In the genomic region with DNA sequence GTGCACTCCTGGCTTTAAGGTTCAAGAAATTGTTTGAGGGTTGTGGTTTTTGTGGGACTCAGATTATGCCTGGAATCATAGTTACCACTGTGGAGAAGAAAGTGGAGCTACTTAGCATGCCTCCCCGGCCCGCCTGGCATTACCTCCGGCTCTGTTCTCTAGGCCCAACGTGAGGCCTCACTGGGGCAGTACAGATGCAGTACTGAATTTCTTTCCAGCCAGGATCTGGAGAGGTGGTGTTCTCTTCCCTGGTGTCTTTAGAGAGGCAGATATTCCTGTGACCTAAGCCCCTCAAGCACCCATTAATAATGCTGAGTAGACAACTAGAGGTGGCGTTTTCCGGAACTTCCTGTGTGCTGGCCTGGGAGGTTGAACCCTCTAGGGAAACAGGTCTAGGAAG, we compare ENCODE assay signal across 7 mouse cellular contexts. TPM values are rescaled to one million over a fixed set of nuclear protein-coding genes. Genes with fewer than 3 reads are reported as not detected.
DNase-seq lines count a peak whose midpoint lies in the region; ATAC-seq and TF ChIP-seq lines count a peak whose summit lies in the region.

No protein-coding gene starts in this region.

- no peaks in the 10 kb centered on the region for H3K36me3 ChIP-seq in lung, postnatal 0 days (ENCODE audit: insufficient read depth, low read length)
- no peaks in the 10 kb centered on the region for H3K36me3 ChIP-seq in forebrain, embryonic 12.5 days (replicated peaks)
- no peaks in the 10 kb centered on the region for H3K36me3 ChIP-seq in liver, embryonic 12.5 days

- no peak for TF ChIP-seq CTCF in lung, postnatal 0 days (IDR thresholded peaks at IDR 0.05)

- H3K9ac ChIP-seq in lung, postnatal 0 days (replicated peaks; ENCODE audit: low read depth): 0 out of 2 replicates have a peak overlapping the region, but pooled peaks have one; percentile 79
- peak overlapping the region; percentile 81 for H3K9ac ChIP-seq in forebrain, embryonic 12.5 days
- peak overlapping the region; percentile 78; the same call in 1 of the 2 replicates for H3K9ac ChIP-seq in liver, embryonic 12.5 days

- H3K27ac ChIP-seq in lung, postnatal 0 days (ENCODE audit: low read length): peak overlapping the region; percentile 89
- H3K27ac ChIP-seq in forebrain, embryonic 12.5 days: no peak overlapping the region
- H3K27ac ChIP-seq in liver, embryonic 12.5 days: no peak overlapping the region

- peak overlapping the region; percentile 82 for H3K4me3 ChIP-seq in lung, postnatal 0 days (ENCODE audit: low read depth, low read length)
- H3K4me3 ChIP-seq in forebrain, embryonic 12.5 days (replicated peaks): peak overlapping the region; percentile 74
- peak overlapping the region; percentile 67 for H3K4me3 ChIP-seq in liver, embryonic 12.5 days

- H3K9me3 ChIP-seq in lung, postnatal 0 days (ENCODE audit: low read length): no peaks in the 10 kb centered on the region
- no peaks in the 10 kb centered on the region for H3K9me3 ChIP-seq in forebrain, embryonic 12.5 days
- H3K9me3 ChIP-seq in liver, embryonic 12.5 days (replicated peaks): no peaks in the 10 kb centered on the region

- H3K4me2 ChIP-seq in lung, postnatal 0 days (replicated peaks; ENCODE audit: low read depth, low read length): peak overlapping the region; percentile 90
- peak overlapping the region; percentile 91 for H3K4me2 ChIP-seq in forebrain, embryonic 12.5 days
- peak overlapping the region; percentile 100 for H3K4me2 ChIP-seq in liver, embryonic 12.5 days

- no peak for TF ChIP-seq EP300 in lung, postnatal 0 days (IDR thresholded peaks at IDR 0.05)

- peaks cover 10% of the 10 kb centered on the region; the same call in 1 of the 2 replicates for H3K4me1 ChIP-seq in lung, postnatal 0 days (ENCODE audit: insufficient read depth, low read depth, low read length)
- H3K4me1 ChIP-seq in forebrain, embryonic 12.5 days: peaks cover 14% of the 10 kb centered on the region
- peaks cover 67% of the 10 kb centered on the region for H3K4me1 ChIP-seq in liver, embryonic 12.5 days

- WGBS in lung, postnatal 0 days: 30% methylated on average over 6 of the region's 6 CpGs
- 28% methylated on average over 6 of the region's 6 CpGs for whole genome bisulfite sequencing in forebrain, embryonic 12.5 days
- 53% methylated on average over 6 of the region's 6 CpGs for WGBS in liver, embryonic 12.5 days (ENCODE audit: insufficient replicate concordance)

- no peaks in the 10 kb centered on the region for H3K27me3 ChIP-seq in lung, postnatal 0 days (replicated peaks; ENCODE audit: insufficient read depth, low read length)
- no peaks in the 10 kb centered on the region for H3K27me3 ChIP-seq in forebrain, embryonic 12.5 days
- peaks cover 38% of the 10 kb centered on the region for H3K27me3 ChIP-seq in liver, embryonic 12.5 days (replicated peaks)

- peak; percentile 46 for DNase-seq in lung, postnatal 0 days (ENCODE audit: low spot score)
- no peak for DNase-seq in lung, postnatal 25 days (ENCODE audit: low spot score)
- DNase-seq in frontal cortex, postnatal 25 days (ENCODE audit: low spot score in 2 of 2): no peak
- DNase-seq in right cerebral cortex, postnatal 4 days: no peak
- DNase-seq in thymus, postnatal 10 days (ENCODE audit: low spot score in 2 of 2): no peak

- ATAC-seq in lung, postnatal 0 days: no peak
- ATAC-seq in forebrain, embryonic 12.5 days (ENCODE audit: low FRiP score): no peak
- ATAC-seq in liver, embryonic 12.5 days: no peak

RNA-seq across cellular contexts. Expression of a gene that starts 2.2 kb away (rescaled TPM):
- 303 and 306 TPM in 2 replicates for polyA plus RNA-seq in lung, postnatal 0 days (2015; fragmentation: Nextera tagmentation; extraction: Ambion mirVana)
- 70.3 and 72.7 TPM in 2 replicates for polyA plus RNA-seq in forebrain, embryonic 12.5 days (2016; fragmentation: Nextera tagmentation; extraction: Ambion mirVana)
- polyA plus RNA-seq in liver, embryonic 12.5 days (2016; fragmentation: Nextera tagmentation; extraction: Ambion mirVana): 27.7 and 30.2 TPM in 2 replicates
